Mouse (Mus musculus) stomach, embryonic 16.5 days (tissue): ENCODE measurements around the gene Orc2. TPM values are rescaled to one million over a fixed set of nuclear protein-coding genes. Genes with fewer than 3 reads are reported as not detected.
A peak's percentile ranks its signal among the peaks of the same experiment; 100 is the strongest.

ENCODE experiments used
- ATAC-seq: fragments of 200-750 bp; cut with Nextera tagmentation; 2 replicates; pipeline ENCODE4 v1.8.0; 2017; ENCODE audit warnings: moderate number of reproducible peaks, moderate TSS enrichment; ENCODE audit not compliant: insufficient read depth, low FRiP score
- H3K27ac ChIP-seq: fragments of 300-500 bp; sonication (generic); 2 replicates; pipeline ENCODE4 v1.5.1; 2014; ENCODE audit warnings: low read length
- H3K27me3 ChIP-seq: fragments of 300-500 bp; sonication (generic); 2 replicates; pipeline ENCODE4 v1.6.1; 2014; ENCODE audit warnings: low read length, control low read depth, mixed read lengths; ENCODE audit not compliant: control insufficient read depth, insufficient read depth
- H3K36me3 ChIP-seq: fragments of 300-500 bp; sonication (generic); 2 replicates; pipeline ENCODE4 v1.6.1; 2014; ENCODE audit warnings: low read length; ENCODE audit not compliant: control insufficient read depth, insufficient read depth
- H3K4me1 ChIP-seq: fragments of 300-500 bp; sonication (generic); 2 replicates; pipeline ENCODE4 v1.6.1; 2014; ENCODE audit warnings: low read length, control low read depth, mixed read lengths; ENCODE audit not compliant: control insufficient read depth, insufficient read depth
- H3K4me2 ChIP-seq: fragments of 300-500 bp; sonication (generic); 2 replicates; pipeline ENCODE4 v1.6.1; 2014; ENCODE audit warnings: low read depth, low read length, mixed read lengths
- H3K4me3 ChIP-seq: fragments of 300-500 bp; sonication (generic); replicated peaks from 2 replicates; pipeline ENCODE4 v1.5.1; 2014; ENCODE audit warnings: mild to moderate bottlenecking, low read length
- H3K9ac ChIP-seq: fragments of 300-500 bp; sonication (generic); 2 replicates; pipeline ENCODE4 v1.6.1; 2014; ENCODE audit warnings: low read length
- H3K9me3 ChIP-seq: fragments of 300-500 bp; sonication (generic); replicated peaks from 2 replicates; pipeline ENCODE4 v1.6.1; 2016; ENCODE audit warnings: low read length, control low read depth; ENCODE audit not compliant: control insufficient read depth
- WGBS: fragments of 180-500 bp; shearing (Covaris S2); extraction: QIAGEN DNeasy Blood & Tissue Kit; methylation state at CpG from one replicate; pipeline ENCODE4 v1.1.7; 2014; 5-methylcytosine and 5-hydroxymethylcytosine counted together
- polyA plus RNA-seq: library from polyadenylated mRNA; unstranded; fragments of >200 nt; fragmentation: Nextera tagmentation; extraction: Ambion mirVana; gene quantifications from 2 replicates; pipeline ENCODE4 v1.2.1, GENCODE M21; 2015

Gene Orc2
- polyA plus RNA-seq, 1 experiment from 2014 or later: 23.2 TPM

DNA sequence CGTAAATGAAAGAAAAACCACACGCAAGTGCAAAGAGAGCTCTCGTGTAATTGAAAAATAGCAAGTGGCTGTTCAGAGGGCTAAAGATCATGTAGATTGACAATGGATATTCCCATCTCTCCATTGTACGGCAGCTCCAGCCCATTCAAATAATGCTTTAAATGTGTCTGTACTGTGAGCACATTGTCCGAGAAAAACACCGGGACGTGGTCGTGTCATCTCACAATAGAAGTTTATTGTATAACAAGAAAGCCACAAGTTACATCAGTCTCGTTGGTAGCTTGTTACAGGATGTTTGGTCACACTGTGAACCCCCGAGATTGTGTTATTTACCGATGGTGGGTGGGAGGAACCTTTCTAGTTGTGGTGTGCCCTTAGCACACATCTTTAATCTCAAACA is 59.0 kb downstream of the Orc2 start:
- no peaks in the 10 kb centered on the region for H3K9me3 ChIP-seq
- peak overlapping the region; percentile 88 for H3K9ac ChIP-seq
- peak overlapping the region; percentile 59 for H3K4me3 ChIP-seq
- no peak for ATAC-seq
- peaks cover 5% of the 10 kb centered on the region; the same call in 1 of the 2 replicates for H3K36me3 ChIP-seq
- peaks cover 14% of the 10 kb centered on the region for H3K4me1 ChIP-seq
- peak overlapping the region; percentile 96 for H3K27ac ChIP-seq
- 4% methylated on average over 11 of the region's 11 CpGs for WGBS
- no peaks in the 10 kb centered on the region for H3K27me3 ChIP-seq
- peak overlapping the region; percentile 72 for H3K4me2 ChIP-seq

GRCm38 (mm10) chr1:58445143-58445722 is 59.7 kb downstream of the Orc2 start, which contains the start of the genes Nif3l1 and Ppil3:
Gene Nif3l1, plus strand, starts transcription at chr1:58445151.
Gene Ppil3, minus strand, starts transcription at chr1:58445486.
- H3K4me1 ChIP-seq: peaks cover 14% of the 10 kb centered on the region
- no peaks in the 10 kb centered on the region for H3K9me3 ChIP-seq
- 0 out of 2 replicates have a peak, but pooled peaks cover 3% of the 10 kb centered on the region for H3K36me3 ChIP-seq
- no peaks in the 10 kb centered on the region for H3K27me3 ChIP-seq
- peak within 1 kb of the TSS; percentile 59 for H3K4me3 ChIP-seq
- H3K27ac ChIP-seq: peak within 1 kb of the TSS; percentile 96
- peak; percentile 96 for ATAC-seq
- peak within 1 kb of the TSS; percentile 72 for H3K4me2 ChIP-seq
- H3K9ac ChIP-seq: peak within 1 kb of the TSS; percentile 88
- WGBS: under 1% methylated on average over 33 of the region's 33 CpGs

- no peak for ATAC-seq
- WGBS: 8% methylated on average over 10 of the region's 10 CpGs
- H3K4me1 ChIP-seq: peaks cover 14% of the 10 kb centered on the region
Observed at GRCm38 (mm10) chr1:58444691-58445090, 60.2 kb downstream of the Orc2 start.

DNA sequence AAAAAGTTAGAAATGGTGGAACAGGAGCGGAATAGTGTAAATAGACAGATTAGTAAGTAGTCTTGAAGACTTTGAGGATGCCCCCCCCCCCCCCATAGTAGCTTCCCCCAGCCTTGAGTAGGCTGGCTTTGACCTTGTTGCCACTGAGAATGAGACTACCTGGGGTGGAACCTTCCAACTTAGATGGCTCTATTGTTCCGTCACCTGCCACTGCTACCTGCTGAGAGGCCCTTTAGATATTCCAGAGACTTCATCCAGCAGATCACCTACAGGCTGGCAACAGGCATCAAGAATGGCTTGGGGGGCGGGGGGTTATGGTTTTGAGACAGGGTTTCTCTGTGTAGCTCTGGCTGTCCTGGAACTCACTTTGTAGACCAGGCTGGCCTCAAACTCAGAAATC is 80.4 kb downstream of the Orc2 start:
- Histone ChIP-seq H3K27ac (no peak overlapping the region), H3K4me2 (no peak overlapping the region), H3K4me3 (no peak overlapping the region), H3K36me3 (peaks cover 13% of the 10 kb centered on the region), H3K4me1 (peaks cover 16% of the 10 kb centered on the region), H3K27me3 (no peaks in the 10 kb centered on the region), H3K9me3 (no peaks in the 10 kb centered on the region), H3K9ac (no peak overlapping the region)
- no peak for ATAC-seq
- WGBS: 82% methylated on average over 3 of the region's 3 CpGs

More at GRCm38 (mm10) chr1:58444691-58445090, 60.2 kb downstream of the Orc2 start:
- Histone ChIP-seq H3K36me3 (0 out of 2 replicates have a peak, but pooled peaks cover 3% of the 10 kb centered on the region), H3K4me3 (peak overlapping the region; percentile 59), H3K9ac (peak overlapping the region; percentile 88), H3K27me3 (no peaks in the 10 kb centered on the region), H3K27ac (peak overlapping the region; percentile 96), H3K9me3 (no peaks in the 10 kb centered on the region), H3K4me2 (peak overlapping the region; percentile 72)

GRCm38 (mm10) chr1:58423371-58424248 is 81.3 kb downstream of the Orc2 start, which contains the start of gene Clk1:
Gene Clk1, minus strand, starts transcription at chr1:58424066.
- no peaks in the 10 kb centered on the region for H3K9me3 ChIP-seq
- H3K4me2 ChIP-seq: peak within 1 kb of the TSS; percentile 77
- WGBS: under 1% methylated on average over 79 of the region's 79 CpGs
- ATAC-seq: peak; percentile 98
- H3K36me3 ChIP-seq: peaks cover 20% of the 10 kb centered on the region
- no peaks in the 10 kb centered on the region for H3K27me3 ChIP-seq
- peak within 1 kb of the TSS; percentile 98 for H3K4me3 ChIP-seq
- H3K4me1 ChIP-seq: peaks cover 16% of the 10 kb centered on the region
- peak within 1 kb of the TSS; percentile 100 for H3K9ac ChIP-seq
- peak within 1 kb of the TSS; percentile 99 for H3K27ac ChIP-seq

GRCm38 (mm10) chr1:58422879-58423278 is 82.0 kb downstream of the Orc2 start:
- Histone ChIP-seq H3K4me1 (peaks cover 16% of the 10 kb centered on the region), H3K4me3 (peak overlapping the region; percentile 98), H3K9ac (peak overlapping the region; percentile 100), H3K4me2 (peak overlapping the region; percentile 77), H3K9me3 (no peaks in the 10 kb centered on the region), H3K27ac (peak overlapping the region; percentile 99), H3K27me3 (no peaks in the 10 kb centered on the region), H3K36me3 (peaks cover 26% of the 10 kb centered on the region)
- no peak for ATAC-seq
- 2% methylated on average over 13 of the region's 13 CpGs for WGBS

GRCm38 (mm10) chr1:58420961-58421360 is 83.9 kb downstream of the Orc2 start:
- 40% methylated on average over 7 of the region's 7 CpGs for WGBS
- Histone ChIP-seq H3K36me3 (peaks cover 41% of the 10 kb centered on the region), H3K9ac (0 out of 2 replicates have a peak overlapping the region, but pooled peaks have one; percentile 13), H3K27me3 (no peaks in the 10 kb centered on the region), H3K4me1 (peaks cover 16% of the 10 kb centered on the region), H3K27ac (no peak overlapping the region), H3K9me3 (no peaks in the 10 kb centered on the region), H3K4me3 (no peak overlapping the region; the same call in 1 of the 2 replicates), H3K4me2 (0 out of 2 replicates have a peak overlapping the region, but pooled peaks have one; percentile 16)
- no peak for ATAC-seq

- Histone ChIP-seq H3K36me3 (peaks cover 49% of the 10 kb centered on the region), H3K4me2 (no peak overlapping the region), H3K9ac (no peak overlapping the region), H3K4me3 (no peak overlapping the region), H3K4me1 (peaks cover 16% of the 10 kb centered on the region), H3K9me3 (no peaks in the 10 kb centered on the region), H3K27me3 (no peaks in the 10 kb centered on the region), H3K27ac (no peak overlapping the region)
- WGBS: 72% methylated on average over 10 of the region's 10 CpGs
- no peak for ATAC-seq
Observed at GRCm38 (mm10) chr1:58420032-58420431, 84.9 kb downstream of the Orc2 start.

DNA sequence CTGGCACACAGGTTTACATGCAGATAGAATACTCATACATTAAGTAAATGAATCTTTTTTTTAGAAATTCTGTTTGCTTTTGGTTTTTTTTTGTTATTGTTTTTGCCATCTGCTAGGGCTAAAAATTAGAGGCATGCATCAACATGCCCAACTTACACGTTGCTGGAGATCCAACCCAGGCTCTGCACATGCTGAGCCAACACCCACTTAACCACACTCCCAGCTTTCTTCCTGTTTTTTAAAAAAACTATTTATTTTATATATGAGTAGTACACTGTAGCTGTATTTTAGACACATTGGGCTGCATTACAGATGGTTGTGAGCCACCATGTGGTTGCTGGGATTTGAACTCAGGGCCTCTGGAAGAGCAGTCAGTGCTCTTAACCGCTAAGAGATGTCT is 88.9 kb downstream of the Orc2 start:
- H3K27ac ChIP-seq: no peak overlapping the region
- no peak for ATAC-seq
- WGBS: 74% methylated on average over 2 of the region's 2 CpGs
- H3K36me3 ChIP-seq: peaks cover 70% of the 10 kb centered on the region
- no peaks in the 10 kb centered on the region for H3K27me3 ChIP-seq
- no peaks in the 10 kb centered on the region for H3K9me3 ChIP-seq
- no peak overlapping the region for H3K4me2 ChIP-seq
- H3K4me1 ChIP-seq: peaks cover 5% of the 10 kb centered on the region; the same call in 1 of the 2 replicates
- H3K4me3 ChIP-seq: no peak overlapping the region
- no peak overlapping the region for H3K9ac ChIP-seq
